Mouse (Mus musculus) lung, adult 2 months (tissue): ENCODE data around the gene Ttc22.

Experiments used
- CTCF ChIP-seq: fragments of 200-500 bp; IDR thresholded peaks from 2 replicates; pipeline ENCODE4 v1.5.1; 2011; ENCODE audit warnings: mild to moderate bottlenecking, low read length, control low read depth; ENCODE audit not compliant: insufficient read depth
- POLR2A ChIP-seq: fragments of 200-500 bp; IDR thresholded peaks from 2 replicates; pipeline ENCODE4 v1.6.1; 2011; ENCODE audit warnings: low read depth, mild to moderate bottlenecking, control low read depth, low read length, borderline replicate concordance; ENCODE audit errors: extremely low read depth

DNA sequence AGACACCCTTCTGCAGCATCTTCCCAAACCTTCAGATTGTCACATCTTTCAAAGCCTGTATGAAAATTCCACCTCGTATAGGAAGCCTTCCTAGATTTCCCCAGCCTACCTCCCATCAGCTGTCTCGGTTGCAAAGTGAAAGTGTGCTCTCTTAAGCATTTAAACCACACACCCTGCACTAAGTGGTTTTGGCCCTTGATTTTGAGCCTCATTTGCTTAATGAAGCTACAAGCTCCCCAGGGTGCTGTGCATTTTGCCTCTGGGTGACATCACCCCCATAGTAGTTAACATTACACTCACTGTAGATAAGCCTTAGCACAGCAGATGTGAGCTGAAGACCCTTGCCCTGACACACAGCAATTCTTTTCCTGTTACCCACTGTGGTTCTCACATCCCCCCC lies 58.7 kb downstream of the Ttc22 start:
- TF ChIP-seq CTCF (no peak), POLR2A (no peak)
